Mouse (Mus musculus) retina, postnatal 1 day (tissue): ENCODE measurements around the gene Itgal.
A peak's percentile ranks its signal among the peaks of the same experiment; 100 is the strongest.
"Not testable (repeated sequence)": the region's sequence is repeated elsewhere in the genome, so short reads cannot be mapped to it uniquely, and the experiment has no call there.

Experiments used
- DNase-seq: peaks from one replicate; pipeline ENCODE4 v3.0.0-alpha.2; 2012

Itgal gene

GRCm38 (mm10) chr7:127296098-127296497, at the start of gene Itgal:
Gene Itgal, plus strand, starts transcription at chr7:127296260.
- no peak for DNase-seq

GRCm38 (mm10) chr7:127250511-127250910, 45.5 kb upstream of the Itgal start:
- not testable (repeated sequence) for DNase-seq

- peak; percentile 42 for DNase-seq
Observed at GRCm38 (mm10) chr7:127252414-127252813, 43.6 kb upstream of the Itgal start.

- no peak for DNase-seq
Observed at GRCm38 (mm10) chr7:127253341-127253740, 42.7 kb upstream of the Itgal start.

GRCm38 (mm10) chr7:127253821-127254769, 42.0 kb upstream of the Itgal start:
- peak; percentile 98 for DNase-seq

GRCm38 (mm10) chr7:127255008-127255407, 41.1 kb upstream of the Itgal start:
- DNase-seq, result no peak

- DNase-seq, result no peak
Observed at GRCm38 (mm10) chr7:127255965-127256364, 40.1 kb upstream of the Itgal start.

GRCm38 (mm10) chr7:127256518-127256917, 39.5 kb upstream of the Itgal start:
- no peak for DNase-seq

GRCm38 (mm10) chr7:127259186-127259905, 36.7 kb upstream of the Itgal start:
- no peak for DNase-seq

- peak; percentile 100 for DNase-seq
Observed at GRCm38 (mm10) chr7:127260309-127261111, 35.5 kb upstream of the Itgal start, which contains the start of gene Dctpp1. Gene Dctpp1, minus strand, starts transcription at chr7:127260709.

- DNase-seq, result no peak
Observed at GRCm38 (mm10) chr7:127262218-127262961, 33.7 kb upstream of the Itgal start.

GRCm38 (mm10) chr7:127263526-127263925, 32.5 kb upstream of the Itgal start:
- no peak for DNase-seq

GRCm38 (mm10) chr7:127270256-127270655, 25.8 kb upstream of the Itgal start:
- DNase-seq, result no peak

GRCm38 (mm10) chr7:127270666-127271065, 25.4 kb upstream of the Itgal start:
- no peak for DNase-seq

- DNase-seq, result no peak
Observed at GRCm38 (mm10) chr7:127271093-127271492, 25.0 kb upstream of the Itgal start.

- DNase-seq, result no peak
Observed at GRCm38 (mm10) chr7:127272566-127272965, 23.5 kb upstream of the Itgal start.

GRCm38 (mm10) chr7:127273118-127273923, 22.7 kb upstream of the Itgal start:
- DNase-seq, result no peak

- peak; percentile 97 for DNase-seq
Observed at GRCm38 (mm10) chr7:127273925-127274789, 21.9 kb upstream of the Itgal start, which contains the start of gene Sephs2. Gene Sephs2, minus strand, starts transcription at chr7:127274055.

- DNase-seq, result no peak
Observed at GRCm38 (mm10) chr7:127276519-127276961, 19.5 kb upstream of the Itgal start.

- peak; percentile 73 for DNase-seq
Observed at GRCm38 (mm10) chr7:127278311-127278710, 17.7 kb upstream of the Itgal start.
